Mouse (Mus musculus) ZHBTc4 (cell line): ENCODE data around the gene Nlrp5.
"Not testable (repeated sequence)": the region's sequence is repeated elsewhere in the genome, so short reads cannot be mapped to it uniquely, and the experiment has no call there.

Experiments
- DNase-seq: peaks from one replicate; pipeline ENCODE4 v3.0.0-alpha.2; 2011; ENCODE audit warnings: low read depth, low spot score

Gene Nlrp5

GRCm38 (mm10) chr7:23385589-23385988 lies at the start of gene Nlrp5:
TSS of gene Nlrp5 (plus strand) at chr7:23385889.
- no peak for DNase-seq

GRCm38 (mm10) chr7:23358311-23358710 lies 27.4 kb upstream of the Nlrp5 start:
- not testable (repeated sequence) for DNase-seq

GRCm38 (mm10) chr7:23470201-23470600 lies 84.5 kb downstream of the Nlrp5 start:
- DNase-seq = peak; percentile 91

GRCm38 (mm10) chr7:23470832-23471231 lies 85.1 kb downstream of the Nlrp5 start:
- peak; percentile 76 for DNase-seq

GRCm38 (mm10) chr7:23472886-23473285 lies 87.2 kb downstream of the Nlrp5 start:
- peak; percentile 38 for DNase-seq
